ENCODE assay signal across 21 mouse cellular contexts in the genomic region with DNA sequence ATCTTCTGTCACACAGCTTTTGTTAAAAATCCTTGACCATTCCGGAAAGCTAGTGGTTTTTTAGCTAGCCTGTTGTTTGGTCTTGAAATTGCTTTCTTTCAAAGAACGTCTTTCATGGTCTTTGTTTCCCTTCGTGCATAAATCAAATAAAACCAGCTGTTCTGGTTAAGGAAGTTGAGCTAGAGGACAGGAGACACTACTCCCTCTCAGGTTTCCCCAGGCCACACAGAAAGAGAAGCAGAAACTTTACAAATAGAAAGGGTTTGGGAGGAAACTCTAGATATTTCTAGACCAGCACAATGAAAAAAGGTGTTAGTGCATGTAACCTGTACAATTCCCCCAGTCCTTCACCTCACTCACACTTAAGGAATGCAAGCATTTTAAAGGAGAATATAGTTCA. TPM values are rescaled to one million over a fixed set of nuclear protein-coding genes. Genes with fewer than 3 reads are reported as not detected.
DNase-seq lines count a peak whose midpoint lies in the region; ATAC-seq lines count a peak whose summit lies in the region.
"Had no signal": no experiment of that assay in that cellular context is flagged by ENCODE, and none has a peak within 500 bp of the region (broad histone marks: within the 10 kb centered on the region; RNA-seq: fewer than 3 reads in every experiment).

No protein-coding gene starts in this region.

- no peaks in the 10 kb centered on the region for H3K27me3 ChIP-seq in embryonic facial prominence, embryonic 11.5 days (ENCODE audit: control insufficient read depth, insufficient read depth, low read length)
- H3K27me3 ChIP-seq in limb, embryonic 11.5 days (ENCODE audit: control insufficient read depth, insufficient read depth, low read length): no peaks in the 10 kb centered on the region
- no peaks in the 10 kb centered on the region for H3K27me3 ChIP-seq in midbrain, embryonic 14.5 days (ENCODE audit: control insufficient read depth, insufficient read depth, low read length)

- WGBS in embryonic facial prominence, embryonic 11.5 days: 11% methylated on average over 3 of the region's 3 CpGs
- WGBS in limb, embryonic 11.5 days: 34% methylated on average over 3 of the region's 3 CpGs
- WGBS in midbrain, embryonic 14.5 days: 10% methylated on average over 3 of the region's 3 CpGs

- no peaks in the 10 kb centered on the region for H3K9me3 ChIP-seq in embryonic facial prominence, embryonic 11.5 days (replicated peaks; ENCODE audit: control insufficient read depth, low read length)
- no peaks in the 10 kb centered on the region for H3K9me3 ChIP-seq in limb, embryonic 11.5 days (ENCODE audit: control insufficient read depth, low read length)
- H3K9me3 ChIP-seq in midbrain, embryonic 14.5 days (ENCODE audit: control insufficient read depth, low read length): no peaks in the 10 kb centered on the region
- H3K9me3 ChIP-seq: hindbrain, embryonic 10.5 days had no signal

- DNase-seq in heart, adult 11 months: peak; percentile 1
- no peak for DNase-seq in heart, adult 8-10 months (ENCODE audit: low spot score)
- peak; percentile 15 for DNase-seq in 416B (ENCODE audit: low read depth)
- peak; percentile 54 for DNase-seq in embryonic facial prominence, embryonic 11.5 days (ENCODE audit: low spot score)
- no peak for DNase-seq in limb, embryonic 11.5 days (ENCODE audit: low spot score)
- DNase-seq in layer of hippocampus, postnatal 10 days (ENCODE audit: low spot score in 2 of 2): no peak
- no peak for DNase-seq in midbrain, embryonic 14.5 days
- no peak for DNase-seq in lung, postnatal 36 days
- DNase-seq: adrenal gland, postnatal 25 days; cerebellum, adult 9-11 months; forebrain, postnatal 0 days; kidney, postnatal 36 days; liver, postnatal 0 days; right cerebral cortex, postnatal 14 days; spleen, adult 18-20 months had no signal

- H3K36me3 ChIP-seq in embryonic facial prominence, embryonic 11.5 days (replicated peaks; ENCODE audit: control insufficient read depth, insufficient read depth, low read depth, low read length): no peaks in the 10 kb centered on the region
- H3K36me3 ChIP-seq in limb, embryonic 11.5 days (ENCODE audit: control insufficient read depth, insufficient read depth, low read length): no peaks in the 10 kb centered on the region
- no peaks in the 10 kb centered on the region for H3K36me3 ChIP-seq in midbrain, embryonic 14.5 days (ENCODE audit: control insufficient read depth, insufficient read depth, low read length)
- H3K36me3 ChIP-seq: hindbrain, embryonic 10.5 days had no signal

- no peak overlapping the region for H3K9ac ChIP-seq in embryonic facial prominence, embryonic 11.5 days (replicated peaks; ENCODE audit: low read length)
- no peak overlapping the region for H3K9ac ChIP-seq in limb, embryonic 11.5 days (ENCODE audit: low read length)
- no peak overlapping the region for H3K9ac ChIP-seq in midbrain, embryonic 14.5 days (replicated peaks; ENCODE audit: low read length)
- H3K9ac ChIP-seq: forebrain, postnatal 0 days; liver, postnatal 0 days had no signal

- H3K27ac ChIP-seq in embryonic facial prominence, embryonic 11.5 days (replicated peaks; ENCODE audit: low read depth, low read length): no peak overlapping the region
- no peak overlapping the region for H3K27ac ChIP-seq in limb, embryonic 11.5 days (replicated peaks; ENCODE audit: low read depth, low read length)
- no peak overlapping the region for H3K27ac ChIP-seq in midbrain, embryonic 14.5 days (replicated peaks; ENCODE audit: low read depth, low read length)
- H3K27ac ChIP-seq: hindbrain, embryonic 10.5 days had no signal

- H3K4me1 ChIP-seq in embryonic facial prominence, embryonic 11.5 days (ENCODE audit: control insufficient read depth, insufficient read depth, low read length): no peaks in the 10 kb centered on the region
- H3K4me1 ChIP-seq in limb, embryonic 11.5 days (ENCODE audit: control insufficient read depth, insufficient read depth, low read length): no peaks in the 10 kb centered on the region
- H3K4me1 ChIP-seq in midbrain, embryonic 14.5 days (ENCODE audit: control insufficient read depth, insufficient read depth, low read length): no peaks in the 10 kb centered on the region
- H3K4me1 ChIP-seq: hindbrain, embryonic 10.5 days had no signal

- ATAC-seq in embryonic facial prominence, embryonic 11.5 days (replicated peaks; ENCODE audit: insufficient number of reproducible peaks, low FRiP score, low TSS enrichment, low read depth): no peak
- peak; percentile 57; the same call in 1 of the 2 replicates for ATAC-seq in limb, embryonic 11.5 days (ENCODE audit: insufficient number of reproducible peaks, low FRiP score, low TSS enrichment, low read depth)
- no peak for ATAC-seq in midbrain, embryonic 14.5 days (ENCODE audit: low FRiP score, low TSS enrichment)
- ATAC-seq: forebrain, postnatal 0 days; hindbrain, embryonic 16.5 days; intestine, postnatal 0 days; liver, postnatal 0 days; lung, postnatal 0 days had no signal

- no peak overlapping the region for H3K4me3 ChIP-seq in embryonic facial prominence, embryonic 11.5 days (ENCODE audit: low read depth, low read length)
- no peak overlapping the region for H3K4me3 ChIP-seq in limb, embryonic 11.5 days (ENCODE audit: low read depth, low read length)
- H3K4me3 ChIP-seq in midbrain, embryonic 14.5 days (replicated peaks; ENCODE audit: low read depth, low read length): no peak overlapping the region
- H3K4me3 ChIP-seq: hindbrain, embryonic 10.5 days had no signal

- no peak overlapping the region for H3K4me2 ChIP-seq in embryonic facial prominence, embryonic 11.5 days (ENCODE audit: low read depth, low read length)
- no peak overlapping the region for H3K4me2 ChIP-seq in limb, embryonic 11.5 days (ENCODE audit: low read depth, severe bottlenecking)
- H3K4me2 ChIP-seq in midbrain, embryonic 14.5 days (ENCODE audit: low read length): no peak overlapping the region
- H3K4me2 ChIP-seq: heart, embryonic 11.5 days; liver, embryonic 11.5 days had no signal

RNA-seq across cellular contexts. Expression of a gene that starts 33.3 kb away (rescaled TPM):
- total RNA-seq in heart, adult 8-10 months (2022): 100 to 1,000 TPM in 1 of 4 experiments, 10 to 100 TPM in 3; 78.5 to 103 (median 84.6) TPM
- 5.8 and 7.3 TPM in 2 replicates for polyA plus RNA-seq in embryonic facial prominence, embryonic 11.5 days (2014; fragmentation: Nextera tagmentation; extraction: Ambion mirVana)
- 6.3 and 7.0 TPM in 2 replicates for polyA plus RNA-seq in limb, embryonic 11.5 days (2014; fragmentation: Nextera tagmentation; extraction: Ambion mirVana)
- 1 to 10 TPM; 8.0 to 8.1 TPM for total RNA-seq in layer of hippocampus, postnatal 10 days (2021)
- 7.1 and 8.9 TPM in 2 replicates for polyA plus RNA-seq in midbrain, embryonic 14.5 days (2014; fragmentation: Nextera tagmentation; extraction: Ambion mirVana)

Comparison
In these comparisons a context has a peak if more than half of its experiments do, and no peak if none do; other contexts are left out.
1. DNase-seq: peak in heart, adult 11 months (single experiment), 416B (single experiment) and embryonic facial prominence, embryonic 11.5 days (single experiment); none in heart, adult 8-10 months (single experiment), limb, embryonic 11.5 days (single experiment), layer of hippocampus, postnatal 10 days (0 of 2), midbrain, embryonic 14.5 days (single experiment) and lung, postnatal 36 days (single experiment).